8 mouse cellular contexts compared by ENCODE assay signal in genomic region chr3:89093175-89093574, GRCm38 (mm10). TPM values are rescaled to one million over a fixed set of nuclear protein-coding genes. Genes with fewer than 3 reads are reported as not detected.
DNase-seq lines count a peak whose midpoint lies in the region; ATAC-seq lines count a peak whose summit lies in the region.

Gene Rusc1, minus strand, starts transcription at chr3:89093311.

- peak within 1 kb of the TSS; percentile 98 for H3K4me2 ChIP-seq in hindbrain, embryonic 14.5 days (replicated peaks)

- H3K27ac ChIP-seq in hindbrain, embryonic 14.5 days: peak within 1 kb of the TSS; percentile 89

- H3K4me1 ChIP-seq in hindbrain, embryonic 14.5 days (replicated peaks; ENCODE audit: control insufficient read depth, insufficient read depth, low read length): peaks cover 32% of the 10 kb centered on the region

- H3K27me3 ChIP-seq in hindbrain, embryonic 14.5 days (ENCODE audit: control insufficient read depth, insufficient read depth, low read length): no peaks in the 10 kb centered on the region

- no peaks in the 10 kb centered on the region for H3K9me3 ChIP-seq in hindbrain, embryonic 14.5 days (ENCODE audit: control insufficient read depth, low read length)

- 1% methylated on average over 18 of the region's 18 CpGs for WGBS in hindbrain, embryonic 14.5 days

- peak; percentile 87 for ATAC-seq in hindbrain, embryonic 14.5 days (ENCODE audit: low FRiP score)

- DNase-seq in T-cell, adult 2 months (ENCODE audit: low spot score): peak; percentile 70
- DNase-seq in cerebellum, postnatal 25 days: peak; percentile 97 to 98
- peak; percentile 84 for DNase-seq in gastrocnemius, adult 18-20 months (ENCODE audit: low spot score)
- peak; percentile 91 for DNase-seq in hindbrain, embryonic 14.5 days (ENCODE audit: low spot score)
- peak; percentile 88 for DNase-seq in left cerebral cortex, adult 11 months (ENCODE audit: low spot score)
- DNase-seq in lung, postnatal 25 days (ENCODE audit: low spot score): peak; percentile 88
- peak; percentile 85 for DNase-seq in retina, postnatal 1 day
- DNase-seq in thymus, postnatal 36 days: peak; percentile 54 to 70

- H3K36me3 ChIP-seq in hindbrain, embryonic 14.5 days (replicated peaks; ENCODE audit: control insufficient read depth, insufficient read depth): peaks cover 57% of the 10 kb centered on the region

- peak within 1 kb of the TSS; percentile 73 for H3K4me3 ChIP-seq in hindbrain, embryonic 14.5 days (replicated peaks; ENCODE audit: low read length)

- H3K9ac ChIP-seq in hindbrain, embryonic 14.5 days: peak within 1 kb of the TSS; percentile 72

RNA-seq across cellular contexts. Expression of gene Rusc1, which starts in this region (rescaled TPM):
- total RNA-seq in gastrocnemius, adult 18-20 months (2021): 10 to 100 TPM; 15.4 to 20.2 TPM
- 95.7 and 117 TPM in 2 replicates for polyA plus RNA-seq in hindbrain, embryonic 14.5 days (2014; fragmentation: Nextera tagmentation; extraction: Ambion mirVana)

Comparison
In these comparisons a context has a peak if more than half of its experiments do, and no peak if none do; other contexts are left out.
1. Peak in every context shown above with its lines: DNase-seq, ATAC-seq, H3K4me3 ChIP-seq and H3K27ac ChIP-seq.